Mouse (Mus musculus) liver, embryonic 14.5 days (tissue): Measurements from ENCODE around the gene Stambp.

Experiments used
- CTCF ChIP-seq: IDR thresholded peaks from 2 replicates; pipeline ENCODE4 v1.5.1; 2016; ENCODE audit warnings: antibody characterized with exemption, low read depth, control low read depth
- EP300 ChIP-seq: IDR thresholded peaks from 2 replicates; pipeline ENCODE4 v1.6.1; 2016; ENCODE audit warnings: antibody characterized with exemption, low read depth

DNA sequence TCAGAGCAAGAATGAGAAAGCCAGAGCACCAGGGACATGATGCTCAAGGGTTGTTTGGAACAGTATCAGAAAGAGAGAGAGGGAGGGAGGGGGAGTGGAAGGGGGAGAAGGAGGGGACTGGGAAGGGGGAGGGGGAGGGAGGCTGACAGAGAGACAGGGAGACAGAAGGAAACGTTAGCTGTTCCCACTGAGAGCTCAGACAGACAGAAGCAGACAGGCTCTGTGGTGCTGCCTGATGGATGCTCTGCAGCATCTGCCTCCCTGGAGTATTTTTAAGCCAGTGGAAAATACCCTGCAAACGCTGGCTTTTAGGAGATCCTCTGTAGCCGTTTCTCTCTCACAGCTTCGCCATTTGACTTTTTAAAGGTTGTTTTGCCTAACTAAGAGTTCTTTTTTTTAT, 32.5 kb downstream of the Stambp start:
- TF ChIP-seq CTCF (no peak), EP300 (no peak)
